Mouse (Mus musculus) midbrain, embryonic 15.5 days (tissue): ENCODE data around the gene Gm6993. TPM values are rescaled to one million over a fixed set of nuclear protein-coding genes. Genes with fewer than 3 reads are reported as not detected.

Experiments used
- ATAC-seq: fragments of 200-750 bp; cut with Nextera tagmentation; replicated peaks from 2 replicates; pipeline ENCODE4 v1.8.0; 2017; ENCODE audit warnings: moderate TSS enrichment
- H3K27ac ChIP-seq: fragments of 300-500 bp; sonication (generic); 2 replicates; pipeline ENCODE4 v1.5.1; 2015; ENCODE audit warnings: mild to moderate bottlenecking, inconsistent platforms
- H3K27me3 ChIP-seq: fragments of 300-500 bp; sonication (generic); replicated peaks from 2 replicates; pipeline ENCODE4 v1.6.1; 2015; ENCODE audit warnings: inconsistent platforms
- H3K36me3 ChIP-seq: fragments of 300-500 bp; sonication (generic); replicated peaks from 2 replicates; pipeline ENCODE4 v1.6.1; 2015; ENCODE audit warnings: inconsistent platforms
- H3K4me1 ChIP-seq: fragments of 300-500 bp; sonication (generic); 2 replicates; pipeline ENCODE4 v1.6.1; 2015; ENCODE audit warnings: inconsistent platforms
- H3K4me2 ChIP-seq: fragments of 300-500 bp; sonication (generic); 2 replicates; pipeline ENCODE4 v1.6.1; 2015; ENCODE audit warnings: inconsistent platforms, mild to moderate bottlenecking, moderate library complexity
- H3K4me3 ChIP-seq: fragments of 300-500 bp; sonication (generic); 2 replicates; pipeline ENCODE4 v1.5.1; 2015; ENCODE audit warnings: mild to moderate bottlenecking, inconsistent platforms
- H3K9ac ChIP-seq: fragments of 300-500 bp; sonication (generic); 2 replicates; pipeline ENCODE4 v1.6.1; 2015; ENCODE audit warnings: mild to moderate bottlenecking, inconsistent platforms
- H3K9me3 ChIP-seq: fragments of 300-500 bp; sonication (generic); 2 replicates; pipeline ENCODE4 v1.6.1; 2016; ENCODE audit warnings: inconsistent platforms
- WGBS: fragments of 180-500 bp; shearing (Covaris S2); methylation state at CpG from one replicate; pipeline ENCODE4 v1.1.7; 2015; ENCODE audit warnings: mixed read lengths; 5-methylcytosine and 5-hydroxymethylcytosine counted together
- polyA plus RNA-seq: library from polyadenylated mRNA; unstranded; fragments of >200 nt; fragmentation: Nextera tagmentation; extraction: Ambion mirVana; gene quantifications from 2 replicates; pipeline ENCODE4 v1.2.1, GENCODE M21; 2015

The Gm6993 gene
- polyA plus RNA-seq, 1 experiment from 2014 or later: not detected

GRCm38 (mm10) chr12:31244001-31244400 is 3.4 kb downstream of the Gm6993 start:
- no peaks in the 10 kb centered on the region for H3K9me3 ChIP-seq
- H3K36me3 ChIP-seq: no peaks in the 10 kb centered on the region
- ATAC-seq: no peak
- H3K9ac ChIP-seq: no peak overlapping the region
- no peak overlapping the region for H3K27ac ChIP-seq
- H3K4me3 ChIP-seq: no peak overlapping the region
- no peaks in the 10 kb centered on the region for H3K27me3 ChIP-seq
- H3K4me2 ChIP-seq: no peak overlapping the region
- WGBS: 77% methylated on average over 2 of the region's 2 CpGs
- H3K4me1 ChIP-seq: no peaks in the 10 kb centered on the region

- Histone ChIP-seq H3K9me3 (no peaks in the 10 kb centered on the region), H3K9ac (no peak overlapping the region), H3K4me1 (no peaks in the 10 kb centered on the region), H3K36me3 (no peaks in the 10 kb centered on the region), H3K4me3 (no peak overlapping the region), H3K4me2 (no peak overlapping the region), H3K27ac (no peak overlapping the region), H3K27me3 (no peaks in the 10 kb centered on the region)
- ATAC-seq: no peak
- WGBS: 94% methylated on average over 3 of the region's 3 CpGs
Observed at GRCm38 (mm10) chr12:31244691-31245090, 4.1 kb downstream of the Gm6993 start.

- H3K27ac ChIP-seq: no peak overlapping the region
- H3K27me3 ChIP-seq: no peaks in the 10 kb centered on the region
- H3K4me3 ChIP-seq: no peak overlapping the region
- WGBS: 44% methylated on average over 3 of the region's 3 CpGs
- H3K4me2 ChIP-seq: no peak overlapping the region
- ATAC-seq: no peak
- H3K4me1 ChIP-seq: no peaks in the 10 kb centered on the region
- no peaks in the 10 kb centered on the region for H3K36me3 ChIP-seq
- H3K9me3 ChIP-seq: no peaks in the 10 kb centered on the region
- no peak overlapping the region for H3K9ac ChIP-seq
Observed at GRCm38 (mm10) chr12:31246153-31246552, 5.6 kb downstream of the Gm6993 start.

- H3K4me3 ChIP-seq: no peak overlapping the region
- no peaks in the 10 kb centered on the region for H3K4me1 ChIP-seq
- H3K36me3 ChIP-seq: no peaks in the 10 kb centered on the region
- no peaks in the 10 kb centered on the region for H3K27me3 ChIP-seq
- no peaks in the 10 kb centered on the region for H3K9me3 ChIP-seq
- no peak overlapping the region for H3K4me2 ChIP-seq
- H3K27ac ChIP-seq: no peak overlapping the region
- no peak for ATAC-seq
- 31% methylated on average over 3 of the region's 3 CpGs for WGBS
- H3K9ac ChIP-seq: no peak overlapping the region
Observed at GRCm38 (mm10) chr12:31246615-31247014, 6.0 kb downstream of the Gm6993 start.

- H3K27me3 ChIP-seq: no peaks in the 10 kb centered on the region
- no peak for ATAC-seq
- H3K4me3 ChIP-seq: no peak overlapping the region
- WGBS: 57% methylated on average over 3 of the region's 3 CpGs
- no peak overlapping the region for H3K27ac ChIP-seq
- H3K4me2 ChIP-seq: no peak overlapping the region
- no peak overlapping the region for H3K9ac ChIP-seq
- no peaks in the 10 kb centered on the region for H3K9me3 ChIP-seq
- no peaks in the 10 kb centered on the region for H3K36me3 ChIP-seq
- H3K4me1 ChIP-seq: no peaks in the 10 kb centered on the region
Observed at GRCm38 (mm10) chr12:31248165-31248564, 7.6 kb downstream of the Gm6993 start.

- no peak for ATAC-seq
- Histone ChIP-seq H3K4me2 (no peak overlapping the region), H3K4me3 (no peak overlapping the region), H3K27ac (no peak overlapping the region), H3K36me3 (no peaks in the 10 kb centered on the region), H3K9ac (no peak overlapping the region), H3K4me1 (no peaks in the 10 kb centered on the region), H3K9me3 (no peaks in the 10 kb centered on the region), H3K27me3 (no peaks in the 10 kb centered on the region)
- WGBS: 50% methylated on average over 10 of the region's 10 CpGs
Observed at GRCm38 (mm10) chr12:31248681-31249080, 8.1 kb downstream of the Gm6993 start.

- no peak for ATAC-seq
- Histone ChIP-seq H3K4me3 (no peak overlapping the region), H3K9ac (no peak overlapping the region), H3K4me1 (no peaks in the 10 kb centered on the region), H3K36me3 (no peaks in the 10 kb centered on the region), H3K27me3 (no peaks in the 10 kb centered on the region), H3K9me3 (no peaks in the 10 kb centered on the region), H3K4me2 (no peak overlapping the region), H3K27ac (no peak overlapping the region)
- 80% methylated on average over 4 of the region's 4 CpGs for WGBS
Observed at GRCm38 (mm10) chr12:31252259-31252658, 11.7 kb downstream of the Gm6993 start.

- Histone ChIP-seq H3K36me3 (no peaks in the 10 kb centered on the region), H3K9me3 (no peaks in the 10 kb centered on the region), H3K9ac (no peak overlapping the region), H3K27me3 (no peaks in the 10 kb centered on the region), H3K27ac (no peak overlapping the region), H3K4me2 (no peak overlapping the region), H3K4me1 (no peaks in the 10 kb centered on the region), H3K4me3 (no peak overlapping the region)
- no peak for ATAC-seq
- 86% methylated on average over 8 of the region's 8 CpGs for WGBS
Observed at GRCm38 (mm10) chr12:31254978-31255377, 14.4 kb downstream of the Gm6993 start.

GRCm38 (mm10) chr12:31256121-31256903 is 15.7 kb downstream of the Gm6993 start:
- Histone ChIP-seq H3K9me3 (no peaks in the 10 kb centered on the region), H3K4me3 (no peak overlapping the region), H3K9ac (no peak overlapping the region), H3K27ac (no peak overlapping the region), H3K4me2 (no peak overlapping the region), H3K27me3 (no peaks in the 10 kb centered on the region), H3K4me1 (no peaks in the 10 kb centered on the region), H3K36me3 (no peaks in the 10 kb centered on the region)
- 84% methylated on average over 9 of the region's 9 CpGs for WGBS
- ATAC-seq: no peak

- WGBS: 91% methylated on average over 3 of the region's 3 CpGs
- Histone ChIP-seq H3K27me3 (peaks cover 39% of the 10 kb centered on the region), H3K9me3 (no peaks in the 10 kb centered on the region), H3K27ac (no peak overlapping the region), H3K36me3 (no peaks in the 10 kb centered on the region), H3K9ac (no peak overlapping the region), H3K4me2 (no peak overlapping the region), H3K4me3 (no peak overlapping the region), H3K4me1 (peaks cover 22% of the 10 kb centered on the region)
- ATAC-seq: no peak
Observed at GRCm38 (mm10) chr12:31261882-31262281, 21.3 kb downstream of the Gm6993 start.

- Histone ChIP-seq H3K4me1 (peaks cover 23% of the 10 kb centered on the region), H3K36me3 (no peaks in the 10 kb centered on the region), H3K4me2 (no peak overlapping the region), H3K9ac (no peak overlapping the region), H3K27ac (no peak overlapping the region), H3K9me3 (no peaks in the 10 kb centered on the region), H3K4me3 (no peak overlapping the region), H3K27me3 (peaks cover 44% of the 10 kb centered on the region)
- no peak for ATAC-seq
- 29% methylated on average over 7 of the region's 7 CpGs for WGBS
Observed at GRCm38 (mm10) chr12:31263921-31264320, 23.4 kb downstream of the Gm6993 start.

- peak; percentile 73 for ATAC-seq
- H3K27me3 ChIP-seq: peaks cover 44% of the 10 kb centered on the region
Observed at GRCm38 (mm10) chr12:31265005-31265721, 24.6 kb downstream of the Gm6993 start, which contains the start of gene Lamb1. Gene Lamb1 (plus strand): TSS chr12:31265234.

More at GRCm38 (mm10) chr12:31265005-31265721, 24.6 kb downstream of the Gm6993 start, which contains the start of gene Lamb1:
- no peaks in the 10 kb centered on the region for H3K9me3 ChIP-seq
- H3K27ac ChIP-seq: no peak within 1 kb of the TSS
- H3K4me3 ChIP-seq: peak within 1 kb of the TSS; percentile 48
- H3K4me1 ChIP-seq: peaks cover 23% of the 10 kb centered on the region
- under 1% methylated on average over 38 of the region's 39 CpGs for WGBS
- H3K9ac ChIP-seq: peak within 1 kb of the TSS; percentile 36
- peak within 1 kb of the TSS; percentile 92 for H3K4me2 ChIP-seq
- H3K36me3 ChIP-seq: no peaks in the 10 kb centered on the region
